Mouse (Mus musculus): ENCODE results near the gene Rad51b. TPM values are rescaled to one million over a fixed set of nuclear protein-coding genes. Genes with fewer than 3 reads are reported as not detected.
A peak's percentile ranks its signal among the peaks of the same experiment; 100 is the strongest.

Rad51b gene
- polyA plus RNA-seq, 1 experiment, result 13.8 TPM

- Histone ChIP-seq H3K9ac (ENCODE audit: low read depth, poor library complexity, severe bottlenecking) (peak overlapping the region; percentile 63), H3K36me3 (ENCODE audit: control insufficient read depth, insufficient read depth, low read length, poor library complexity, severe bottlenecking) (peaks cover 8% of the 10 kb centered on the region), H3K27ac (ENCODE audit: insufficient read depth, low read length) (no peak overlapping the region), H3K9me3 (replicated peaks; ENCODE audit: control insufficient read depth, insufficient read depth, low read length, poor library complexity, severe bottlenecking) (no peaks in the 10 kb centered on the region), H3K27me3 (ENCODE audit: control insufficient read depth, insufficient read depth, low read length, poor library complexity, severe bottlenecking) (no peaks in the 10 kb centered on the region), H3K4me3 (ENCODE audit: low read depth, low read length) (peak overlapping the region; percentile 82), H3K4me1 (ENCODE audit: control insufficient read depth, insufficient read depth, low read length) (no peaks in the 10 kb centered on the region)
- TF ChIP-seq CTCF (IDR thresholded peaks at IDR 0.05; ENCODE audit: low read depth, low read length) (no peak), POLR2A (IDR thresholded peaks at IDR 0.05; ENCODE audit: insufficient read depth, low read length) (no peak), EP300 (IDR thresholded peaks at IDR 0.05; ENCODE audit: insufficient read depth, low read depth, low read length) (no peak)
These were observed 978 bp downstream of the Rad51b start for GRCm38 (mm10) chr12:79297884-79298636.

- no peak overlapping the region for H3K9ac ChIP-seq (ENCODE audit: low read depth, poor library complexity, severe bottlenecking)
- H3K27ac ChIP-seq (ENCODE audit: insufficient read depth, low read length), result no peak overlapping the region
- H3K4me1 ChIP-seq (ENCODE audit: control insufficient read depth, insufficient read depth, low read length), result no peaks in the 10 kb centered on the region
- H3K36me3 ChIP-seq (ENCODE audit: control insufficient read depth, insufficient read depth, low read length, poor library complexity, severe bottlenecking), result peaks cover 8% of the 10 kb centered on the region
- no peaks in the 10 kb centered on the region for H3K9me3 ChIP-seq (replicated peaks; ENCODE audit: control insufficient read depth, insufficient read depth, low read length, poor library complexity, severe bottlenecking)
- H3K4me3 ChIP-seq (ENCODE audit: low read depth, low read length), result no peak overlapping the region
- H3K27me3 ChIP-seq (ENCODE audit: control insufficient read depth, insufficient read depth, low read length, poor library complexity, severe bottlenecking), result no peaks in the 10 kb centered on the region
- TF ChIP-seq POLR2A (IDR thresholded peaks at IDR 0.05; ENCODE audit: insufficient read depth, low read length), result no peak
- TF ChIP-seq EP300 (IDR thresholded peaks at IDR 0.05; ENCODE audit: insufficient read depth, low read depth, low read length), result no peak
- no peak for TF ChIP-seq CTCF (IDR thresholded peaks at IDR 0.05; ENCODE audit: low read depth, low read length)
These were observed 4.7 kb downstream of the Rad51b start for GRCm38 (mm10) chr12:79301802-79302201.

DNA sequence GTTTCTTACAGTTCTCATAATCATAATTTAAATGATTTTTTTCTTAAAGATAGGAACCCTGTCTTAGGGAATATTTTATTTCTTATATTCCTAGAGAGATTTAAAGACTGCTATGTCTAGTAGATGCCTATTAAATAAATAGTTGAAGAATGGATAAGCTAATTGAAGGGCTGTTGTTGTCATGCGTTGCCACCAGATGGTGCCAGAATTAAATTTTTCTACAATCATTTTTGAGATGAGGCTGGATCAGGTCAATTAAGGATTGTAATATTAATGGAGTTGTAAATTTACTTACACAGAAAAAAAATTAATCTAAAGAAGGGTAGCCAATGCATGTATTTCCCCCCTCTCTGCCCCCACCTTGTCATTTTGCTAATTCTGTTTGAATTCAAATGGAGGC is 8.0 kb downstream of the Rad51b start:
- Histone ChIP-seq H3K9ac (ENCODE audit: low read depth, poor library complexity, severe bottlenecking) (no peak overlapping the region), H3K4me1 (ENCODE audit: control insufficient read depth, insufficient read depth, low read length) (no peaks in the 10 kb centered on the region)
- no peak for TF ChIP-seq CTCF (IDR thresholded peaks at IDR 0.05; ENCODE audit: low read depth, low read length)
- no peak for TF ChIP-seq EP300 (IDR thresholded peaks at IDR 0.05; ENCODE audit: insufficient read depth, low read depth, low read length)
- no peak for TF ChIP-seq POLR2A (IDR thresholded peaks at IDR 0.05; ENCODE audit: insufficient read depth, low read length)

DNA sequence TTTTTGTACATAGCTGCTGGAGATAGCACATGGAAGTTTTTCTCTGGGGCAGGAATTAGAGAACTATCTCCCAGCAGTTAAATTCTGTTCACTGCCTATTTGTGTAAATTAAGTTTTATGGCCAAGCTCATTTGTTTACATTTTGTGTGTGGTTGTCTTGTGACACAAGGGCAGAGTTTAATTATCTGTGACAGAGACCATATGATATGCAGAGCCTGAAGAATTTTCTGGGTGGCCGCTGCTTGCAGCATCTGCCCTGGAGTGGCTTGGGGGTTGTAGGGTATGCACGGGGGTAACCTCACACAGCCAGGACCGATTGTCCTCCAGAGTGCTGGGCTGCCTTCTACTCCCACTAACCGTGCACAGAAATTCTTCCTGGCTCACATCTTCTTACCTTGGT is 8.9 kb downstream of the Rad51b start:
- TF ChIP-seq CTCF (IDR thresholded peaks at IDR 0.05; ENCODE audit: low read depth, low read length) (no peak), POLR2A (IDR thresholded peaks at IDR 0.05; ENCODE audit: insufficient read depth, low read length) (no peak), EP300 (IDR thresholded peaks at IDR 0.05; ENCODE audit: insufficient read depth, low read depth, low read length) (no peak)
- H3K36me3 ChIP-seq (ENCODE audit: control insufficient read depth, insufficient read depth, low read length, poor library complexity, severe bottlenecking), result peaks cover 5% of the 10 kb centered on the region
- H3K27ac ChIP-seq (ENCODE audit: insufficient read depth, low read length), result no peak overlapping the region
- H3K4me1 ChIP-seq (ENCODE audit: control insufficient read depth, insufficient read depth, low read length), result no peaks in the 10 kb centered on the region
- no peak overlapping the region for H3K9ac ChIP-seq (ENCODE audit: low read depth, poor library complexity, severe bottlenecking)
- no peak overlapping the region for H3K4me3 ChIP-seq (ENCODE audit: low read depth, low read length)
- no peaks in the 10 kb centered on the region for H3K27me3 ChIP-seq (ENCODE audit: control insufficient read depth, insufficient read depth, low read length, poor library complexity, severe bottlenecking)
- no peaks in the 10 kb centered on the region for H3K9me3 ChIP-seq (replicated peaks; ENCODE audit: control insufficient read depth, insufficient read depth, low read length, poor library complexity, severe bottlenecking)

More for the DNA sequence above, 8.0 kb downstream of the Rad51b start:
- peaks cover 8% of the 10 kb centered on the region for H3K36me3 ChIP-seq (ENCODE audit: control insufficient read depth, insufficient read depth, low read length, poor library complexity, severe bottlenecking)
- no peaks in the 10 kb centered on the region for H3K27me3 ChIP-seq (ENCODE audit: control insufficient read depth, insufficient read depth, low read length, poor library complexity, severe bottlenecking)
- no peaks in the 10 kb centered on the region for H3K9me3 ChIP-seq (replicated peaks; ENCODE audit: control insufficient read depth, insufficient read depth, low read length, poor library complexity, severe bottlenecking)
- H3K27ac ChIP-seq (ENCODE audit: insufficient read depth, low read length), result no peak overlapping the region
- no peak overlapping the region for H3K4me3 ChIP-seq (ENCODE audit: low read depth, low read length)

DNA sequence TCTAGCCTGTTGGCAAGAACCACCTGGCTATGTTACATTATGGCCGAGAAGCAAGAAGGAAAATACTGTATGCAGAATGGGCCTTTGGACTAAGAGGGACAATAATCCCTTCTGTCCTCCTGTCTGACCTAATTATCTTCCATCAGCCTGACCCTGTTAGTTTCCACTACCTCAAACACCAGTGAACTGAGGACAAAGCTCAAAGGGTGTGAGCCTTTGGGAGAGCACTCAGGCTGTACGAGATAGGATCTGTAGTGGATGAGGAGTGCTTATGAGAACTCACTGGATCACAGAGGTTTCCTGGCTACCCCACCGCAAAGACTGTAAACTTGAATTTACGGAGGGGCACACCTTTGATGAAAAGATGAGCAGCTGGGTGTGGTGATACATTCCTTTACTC is 16.6 kb downstream of the Rad51b start:
- Histone ChIP-seq H3K36me3 (ENCODE audit: control insufficient read depth, insufficient read depth, low read length, poor library complexity, severe bottlenecking) (no peaks in the 10 kb centered on the region), H3K9ac (ENCODE audit: low read depth, poor library complexity, severe bottlenecking) (no peak overlapping the region), H3K4me1 (ENCODE audit: control insufficient read depth, insufficient read depth, low read length) (peaks cover 2% of the 10 kb centered on the region), H3K27ac (ENCODE audit: insufficient read depth, low read length) (no peak overlapping the region), H3K4me3 (ENCODE audit: low read depth, low read length) (no peak overlapping the region), H3K9me3 (replicated peaks; ENCODE audit: control insufficient read depth, insufficient read depth, low read length, poor library complexity, severe bottlenecking) (no peaks in the 10 kb centered on the region), H3K27me3 (ENCODE audit: control insufficient read depth, insufficient read depth, low read length, poor library complexity, severe bottlenecking) (no peaks in the 10 kb centered on the region)
- TF ChIP-seq POLR2A (IDR thresholded peaks at IDR 0.05; ENCODE audit: insufficient read depth, low read length) (no peak), EP300 (IDR thresholded peaks at IDR 0.05; ENCODE audit: insufficient read depth, low read depth, low read length) (no peak), CTCF (IDR thresholded peaks at IDR 0.05; ENCODE audit: low read depth, low read length) (no peak)

DNA sequence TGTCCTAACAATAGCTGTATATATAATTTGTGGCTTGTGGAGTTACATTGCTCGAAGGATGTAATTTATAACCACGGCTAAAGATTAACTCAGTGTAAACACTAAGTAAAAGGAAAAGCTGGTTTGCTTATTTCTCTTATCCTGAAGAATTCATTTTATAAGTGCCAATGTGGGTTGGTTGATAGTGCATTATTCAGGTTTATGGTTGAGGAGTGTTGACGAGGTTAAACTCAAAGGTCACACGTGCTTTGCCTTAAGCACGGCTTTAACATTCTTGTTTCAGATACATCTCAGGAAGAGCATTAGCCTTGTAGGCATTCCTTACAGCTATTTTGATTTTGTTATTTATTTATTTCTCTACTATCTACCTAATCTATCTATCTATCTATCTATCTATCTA is 20.3 kb downstream of the Rad51b start:
- Histone ChIP-seq H3K4me3 (ENCODE audit: low read depth, low read length) (no peak overlapping the region), H3K27me3 (ENCODE audit: control insufficient read depth, insufficient read depth, low read length, poor library complexity, severe bottlenecking) (no peaks in the 10 kb centered on the region), H3K27ac (ENCODE audit: insufficient read depth, low read length) (no peak overlapping the region), H3K4me1 (ENCODE audit: control insufficient read depth, insufficient read depth, low read length) (peaks cover 2% of the 10 kb centered on the region), H3K9ac (ENCODE audit: low read depth, poor library complexity, severe bottlenecking) (no peak overlapping the region), H3K36me3 (ENCODE audit: control insufficient read depth, insufficient read depth, low read length, poor library complexity, severe bottlenecking) (no peaks in the 10 kb centered on the region; the same call in 1 of the 2 replicates), H3K9me3 (replicated peaks; ENCODE audit: control insufficient read depth, insufficient read depth, low read length, poor library complexity, severe bottlenecking) (no peaks in the 10 kb centered on the region)
- no peak for TF ChIP-seq POLR2A (IDR thresholded peaks at IDR 0.05; ENCODE audit: insufficient read depth, low read length)
- TF ChIP-seq EP300 (IDR thresholded peaks at IDR 0.05; ENCODE audit: insufficient read depth, low read depth, low read length), result no peak
- no peak for TF ChIP-seq CTCF (IDR thresholded peaks at IDR 0.05; ENCODE audit: low read depth, low read length)
